ENCODE assay signal across 7 mouse cellular contexts in genomic region chr11:48817794-48818193, GRCm38 (mm10). TPM values are rescaled to one million over a fixed set of nuclear protein-coding genes. Genes with fewer than 3 reads are reported as not detected.
DNase-seq lines count a peak whose midpoint lies in the region; ATAC-seq lines count a peak whose summit lies in the region.

No protein-coding gene starts in this region.

- peak overlapping the region; percentile 74 for H3K9ac ChIP-seq in neural tube, embryonic 11.5 days (ENCODE audit: low read length)
- peak overlapping the region; percentile 87 for H3K9ac ChIP-seq in forebrain, embryonic 11.5 days (ENCODE audit: low read length)
- H3K9ac ChIP-seq in limb, embryonic 15.5 days: peak overlapping the region; percentile 48
- peak overlapping the region; percentile 74 for H3K9ac ChIP-seq in stomach, embryonic 16.5 days (ENCODE audit: low read length)

- H3K36me3 ChIP-seq in neural tube, embryonic 11.5 days (ENCODE audit: control insufficient read depth, insufficient read depth, low read length): no peaks in the 10 kb centered on the region
- no peaks in the 10 kb centered on the region for H3K36me3 ChIP-seq in forebrain, embryonic 11.5 days (ENCODE audit: control insufficient read depth, insufficient read depth, low read length)
- H3K36me3 ChIP-seq in limb, embryonic 15.5 days: peaks cover 3% of the 10 kb centered on the region
- H3K36me3 ChIP-seq in stomach, embryonic 16.5 days (ENCODE audit: control insufficient read depth, insufficient read depth, low read length): no peaks in the 10 kb centered on the region

- DNase-seq in neural tube, embryonic 11.5 days (ENCODE audit: low spot score): no peak
- no peak for DNase-seq in neural tube, embryonic 10.5 days (ENCODE audit: extremely low spot score, low spot score)
- DNase-seq in forebrain, embryonic 11.5 days (ENCODE audit: low spot score): no peak
- DNase-seq in urinary bladder, postnatal 14 days (ENCODE audit: low spot score): no peak

- peak overlapping the region; percentile 66 for H3K4me3 ChIP-seq in neural tube, embryonic 11.5 days (ENCODE audit: low read depth, low read length)
- peak overlapping the region; percentile 77 for H3K4me3 ChIP-seq in forebrain, embryonic 11.5 days (ENCODE audit: low read depth, low read length)
- peak overlapping the region; percentile 68 for H3K4me3 ChIP-seq in limb, embryonic 15.5 days
- H3K4me3 ChIP-seq in stomach, embryonic 16.5 days (replicated peaks; ENCODE audit: low read length): peak overlapping the region; percentile 53

- H3K9me3 ChIP-seq in neural tube, embryonic 11.5 days (ENCODE audit: control insufficient read depth, low read length): no peaks in the 10 kb centered on the region
- H3K9me3 ChIP-seq in forebrain, embryonic 11.5 days (ENCODE audit: control insufficient read depth, low read length): no peaks in the 10 kb centered on the region
- no peaks in the 10 kb centered on the region for H3K9me3 ChIP-seq in limb, embryonic 15.5 days
- no peaks in the 10 kb centered on the region for H3K9me3 ChIP-seq in stomach, embryonic 16.5 days (replicated peaks; ENCODE audit: control insufficient read depth, low read length)

- 9% methylated on average over 9 of the region's 9 CpGs for whole genome bisulfite sequencing in neural tube, embryonic 11.5 days
- WGBS in forebrain, embryonic 11.5 days: 8% methylated on average over 9 of the region's 9 CpGs
- 3% methylated on average over 9 of the region's 9 CpGs for WGBS in limb, embryonic 15.5 days
- 5% methylated on average over 9 of the region's 9 CpGs for WGBS in stomach, embryonic 16.5 days

- peak; percentile 5; the same call in 1 of the 2 replicates for ATAC-seq in neural tube, embryonic 11.5 days (ENCODE audit: insufficient read depth, low FRiP score, low TSS enrichment)
- ATAC-seq in forebrain, embryonic 11.5 days (replicated peaks; ENCODE audit: low FRiP score): peak; percentile 7; the same call in 1 of the 2 replicates
- ATAC-seq in limb, embryonic 15.5 days (ENCODE audit: insufficient number of reproducible peaks, low FRiP score, low TSS enrichment, low read depth): no peak
- ATAC-seq in stomach, embryonic 16.5 days (ENCODE audit: insufficient read depth, low FRiP score): no peak
- no peak for ATAC-seq in megakaryocyte progenitor cell, adult 5-6 weeks (replicated peaks; ENCODE audit: poor library complexity)

- H3K4me1 ChIP-seq in neural tube, embryonic 11.5 days (ENCODE audit: control insufficient read depth, insufficient read depth, low read length): peaks cover 7% of the 10 kb centered on the region; the same call in 1 of the 2 replicates
- H3K4me1 ChIP-seq in forebrain, embryonic 11.5 days (replicated peaks; ENCODE audit: control insufficient read depth, insufficient read depth, low read length): peaks cover 6% of the 10 kb centered on the region
- peaks cover 19% of the 10 kb centered on the region for H3K4me1 ChIP-seq in limb, embryonic 15.5 days
- H3K4me1 ChIP-seq in stomach, embryonic 16.5 days (ENCODE audit: control insufficient read depth, insufficient read depth, low read length): peaks cover 16% of the 10 kb centered on the region

- peak overlapping the region; percentile 83; the same call in 1 of the 2 replicates for H3K27ac ChIP-seq in neural tube, embryonic 11.5 days (ENCODE audit: low read depth, low read length)
- peak overlapping the region; percentile 92; the same call in 1 of the 2 replicates for H3K27ac ChIP-seq in forebrain, embryonic 11.5 days (ENCODE audit: low read depth, low read length)
- H3K27ac ChIP-seq in limb, embryonic 15.5 days: peak overlapping the region; percentile 98
- peak overlapping the region; percentile 90 for H3K27ac ChIP-seq in stomach, embryonic 16.5 days (ENCODE audit: low read length)

- no peaks in the 10 kb centered on the region for H3K27me3 ChIP-seq in neural tube, embryonic 11.5 days (ENCODE audit: control insufficient read depth, insufficient read depth, low read length)
- no peaks in the 10 kb centered on the region for H3K27me3 ChIP-seq in forebrain, embryonic 11.5 days (ENCODE audit: control insufficient read depth, insufficient read depth, low read length)
- no peaks in the 10 kb centered on the region for H3K27me3 ChIP-seq in limb, embryonic 15.5 days
- H3K27me3 ChIP-seq in stomach, embryonic 16.5 days (ENCODE audit: control insufficient read depth, insufficient read depth, low read length): no peaks in the 10 kb centered on the region

- H3K4me2 ChIP-seq in neural tube, embryonic 11.5 days (ENCODE audit: low read depth): peak overlapping the region; percentile 79
- peak overlapping the region; percentile 82 for H3K4me2 ChIP-seq in forebrain, embryonic 11.5 days (ENCODE audit: low read depth, low read length, severe bottlenecking)
- peak overlapping the region; percentile 58 for H3K4me2 ChIP-seq in limb, embryonic 15.5 days
- H3K4me2 ChIP-seq in stomach, embryonic 16.5 days (ENCODE audit: low read depth, low read length): peak overlapping the region; percentile 80

RNA-seq across cellular contexts. Expression of gene Trim41, which starts 0.6 kb away (rescaled TPM):
- polyA plus RNA-seq in neural tube, embryonic 11.5 days (2014; fragmentation: Nextera tagmentation; extraction: Ambion mirVana): 3.6 and 4.2 TPM in 2 replicates
- polyA plus RNA-seq in forebrain, embryonic 11.5 days (2014; fragmentation: Nextera tagmentation; extraction: Ambion mirVana): 4.5 and 5.6 TPM in 2 replicates
- polyA plus RNA-seq in limb, embryonic 15.5 days (2015; fragmentation: Nextera tagmentation; extraction: Ambion mirVana): 5.6 and 7.8 TPM in 2 replicates
- 4.6 and 5.7 TPM in 2 replicates for polyA plus RNA-seq in stomach, embryonic 16.5 days (2015; fragmentation: Nextera tagmentation; extraction: Ambion mirVana)
- total RNA-seq in megakaryocyte progenitor cell, adult 5-6 weeks (2015): 11.7 and 12.6 TPM in 2 replicates
- total RNA-seq in megakaryocyte progenitor cell, adult 5-6 weeks (2017): 63.3 and 72.7 TPM in 2 replicates

RNA-seq across cellular contexts. Expression of gene Trim7, which starts 8.1 kb away (rescaled TPM):
- 0.51 and 0.97 TPM in 2 replicates for polyA plus RNA-seq in neural tube, embryonic 11.5 days (2014; fragmentation: Nextera tagmentation; extraction: Ambion mirVana)
- 0.51 and 2.1 TPM in 2 replicates for polyA plus RNA-seq in forebrain, embryonic 11.5 days (2014; fragmentation: Nextera tagmentation; extraction: Ambion mirVana)
- polyA plus RNA-seq in limb, embryonic 15.5 days (2015; fragmentation: Nextera tagmentation; extraction: Ambion mirVana): 2.0 and 2.8 TPM in 2 replicates
- polyA plus RNA-seq in stomach, embryonic 16.5 days (2015; fragmentation: Nextera tagmentation; extraction: Ambion mirVana): 1.7 and 2.6 TPM in 2 replicates
- 0.12 and 0.32 TPM in 2 replicates for total RNA-seq in megakaryocyte progenitor cell, adult 5-6 weeks (2015)
- 0.51 and 3.5 TPM in 2 replicates for total RNA-seq in megakaryocyte progenitor cell, adult 5-6 weeks (2017)

RNA-seq across cellular contexts. Expression of gene Gm12184, which starts 8.7 kb away (rescaled TPM):
- 10.9 and 18.2 TPM in 2 replicates for polyA plus RNA-seq in neural tube, embryonic 11.5 days (2014; fragmentation: Nextera tagmentation; extraction: Ambion mirVana)
- 12.3 and 12.7 TPM in 2 replicates for polyA plus RNA-seq in forebrain, embryonic 11.5 days (2014; fragmentation: Nextera tagmentation; extraction: Ambion mirVana)
- 2.0 and 3.0 TPM in 2 replicates for polyA plus RNA-seq in limb, embryonic 15.5 days (2015; fragmentation: Nextera tagmentation; extraction: Ambion mirVana)
- 0.98 and 1.5 TPM in 2 replicates for polyA plus RNA-seq in stomach, embryonic 16.5 days (2015; fragmentation: Nextera tagmentation; extraction: Ambion mirVana)
- total RNA-seq in megakaryocyte progenitor cell, adult 5-6 weeks (2015): 4.6 and 6.8 TPM in 2 replicates
- total RNA-seq in megakaryocyte progenitor cell, adult 5-6 weeks (2017): 14.6 and 22.1 TPM in 2 replicates

RNA-seq across cellular contexts. Expression of gene Rack1, which starts 17.7 kb away (rescaled TPM):
- 652 and 656 TPM in 2 replicates for polyA plus RNA-seq in neural tube, embryonic 11.5 days (2014; fragmentation: Nextera tagmentation; extraction: Ambion mirVana)
- 648 and 653 TPM in 2 replicates for polyA plus RNA-seq in forebrain, embryonic 11.5 days (2014; fragmentation: Nextera tagmentation; extraction: Ambion mirVana)
- polyA plus RNA-seq in limb, embryonic 15.5 days (2015; fragmentation: Nextera tagmentation; extraction: Ambion mirVana): 646 and 717 TPM in 2 replicates
- 634 and 687 TPM in 2 replicates for polyA plus RNA-seq in stomach, embryonic 16.5 days (2015; fragmentation: Nextera tagmentation; extraction: Ambion mirVana)
- 3,057 and 3,071 TPM in 2 replicates for total RNA-seq in megakaryocyte progenitor cell, adult 5-6 weeks (2015)
- 1,485 and 1,729 TPM in 2 replicates for total RNA-seq in megakaryocyte progenitor cell, adult 5-6 weeks (2017)

RNA-seq across cellular contexts. Expression of gene Irgm1, which starts 53.7 kb away (rescaled TPM):
- polyA plus RNA-seq in neural tube, embryonic 11.5 days (2014; fragmentation: Nextera tagmentation; extraction: Ambion mirVana): 1.8 and 2.8 TPM in 2 replicates
- 1.5 TPM in 2 replicates for polyA plus RNA-seq in forebrain, embryonic 11.5 days (2014; fragmentation: Nextera tagmentation; extraction: Ambion mirVana)
- polyA plus RNA-seq in limb, embryonic 15.5 days (2015; fragmentation: Nextera tagmentation; extraction: Ambion mirVana): 7.1 and 7.3 TPM in 2 replicates
- polyA plus RNA-seq in stomach, embryonic 16.5 days (2015; fragmentation: Nextera tagmentation; extraction: Ambion mirVana): 13.1 and 13.3 TPM in 2 replicates
- total RNA-seq in megakaryocyte progenitor cell, adult 5-6 weeks (2015): 44.1 and 45.1 TPM in 2 replicates
- total RNA-seq in megakaryocyte progenitor cell, adult 5-6 weeks (2017): 32.4 and 34.9 TPM in 2 replicates

Comparison
In these comparisons a context has a peak if more than half of its experiments do, and no peak if none do; other contexts are left out.
1. ATAC-seq: peak in neural tube, embryonic 11.5 days (single experiment) and forebrain, embryonic 11.5 days (single experiment); none in limb, embryonic 15.5 days (single experiment), stomach, embryonic 16.5 days (single experiment) and megakaryocyte progenitor cell, adult 5-6 weeks (single experiment).
2. Peak in every context shown above with its lines, with median percentiles within 50 percentile points of each other: H3K27ac ChIP-seq, H3K4me2 ChIP-seq, H3K4me3 ChIP-seq and H3K9ac ChIP-seq.